Mouse (Mus musculus): Measurements from ENCODE around the gene Jph2.
A peak's percentile ranks its signal among the peaks of the same experiment; 100 is the strongest.

Gene Jph2

GRCm38 (mm10) chr2:163397905-163398304 lies at the start of gene Jph2:
Gene Jph2 (minus strand): TSS chr2:163397993.
- no peak for DNase-seq (ENCODE audit: low read depth, low spot score)

DNA sequence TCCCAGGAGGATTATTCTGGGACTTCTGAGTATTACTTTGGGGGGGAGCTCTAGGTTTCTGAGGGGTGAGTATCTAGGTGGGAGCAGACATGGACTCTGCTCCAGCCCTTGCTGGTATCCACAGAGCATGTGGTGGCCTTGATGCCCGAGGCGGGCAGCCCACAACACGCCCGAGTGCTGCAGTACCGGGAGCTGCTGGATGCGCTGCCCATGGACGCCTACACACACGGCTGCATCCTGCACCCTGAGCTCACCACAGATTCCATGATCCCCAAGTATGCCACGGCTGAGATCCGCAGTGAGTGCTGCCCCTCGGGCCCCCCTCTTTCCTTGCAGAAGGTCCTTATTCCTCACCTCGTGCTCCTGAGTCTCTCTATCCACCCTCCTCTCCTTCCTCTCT lies 49.6 kb upstream of the Jph2 start:
- no peak for DNase-seq (ENCODE audit: low read depth, low spot score)

DNA sequence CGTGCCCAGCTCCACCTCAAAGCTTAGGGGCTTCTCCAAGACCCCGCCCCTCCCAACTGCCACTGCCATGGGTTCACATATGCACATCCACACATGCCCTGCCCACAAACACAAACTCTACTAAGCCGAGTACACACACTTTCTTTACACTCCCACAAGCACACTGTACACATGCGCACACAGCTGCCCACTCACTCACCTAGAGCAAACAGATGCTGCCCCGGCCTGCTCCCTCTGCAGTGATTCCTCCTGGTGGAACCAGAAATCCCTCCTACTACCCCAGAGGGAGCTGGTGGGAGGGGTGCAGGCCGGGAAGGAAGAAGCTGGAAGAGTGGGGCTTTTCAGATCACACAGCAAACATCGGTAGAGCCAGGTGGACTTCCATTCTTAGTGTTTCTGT lies 46.2 kb upstream of the Jph2 start:
- no peak for DNase-seq (ENCODE audit: low read depth, low spot score)

- DNase-seq (ENCODE audit: low read depth, low spot score) = no peak
Measured at GRCm38 (mm10) chr2:163443543-163443942, 45.8 kb upstream of the Jph2 start.

DNA sequence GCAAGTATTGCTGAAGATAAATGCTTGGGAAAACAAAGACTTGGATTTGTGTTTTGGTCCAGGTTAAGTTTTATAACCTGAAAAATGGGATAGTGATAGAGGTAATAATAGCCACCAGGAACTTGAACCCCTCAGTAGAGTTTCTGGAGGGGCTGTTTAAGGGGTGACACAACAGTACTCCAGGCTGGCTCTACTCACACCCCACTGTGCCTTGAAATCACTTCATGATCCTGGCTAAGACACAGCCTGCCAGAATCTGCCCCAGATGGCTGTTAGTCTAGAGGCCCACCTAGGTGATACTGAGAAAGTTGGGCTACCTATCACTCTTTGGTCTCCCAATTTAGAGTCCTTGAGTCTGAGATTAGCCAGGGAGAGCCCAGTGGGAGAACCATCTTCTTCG lies 41.7 kb upstream of the Jph2 start:
- no peak for DNase-seq (ENCODE audit: low read depth, low spot score)

DNA sequence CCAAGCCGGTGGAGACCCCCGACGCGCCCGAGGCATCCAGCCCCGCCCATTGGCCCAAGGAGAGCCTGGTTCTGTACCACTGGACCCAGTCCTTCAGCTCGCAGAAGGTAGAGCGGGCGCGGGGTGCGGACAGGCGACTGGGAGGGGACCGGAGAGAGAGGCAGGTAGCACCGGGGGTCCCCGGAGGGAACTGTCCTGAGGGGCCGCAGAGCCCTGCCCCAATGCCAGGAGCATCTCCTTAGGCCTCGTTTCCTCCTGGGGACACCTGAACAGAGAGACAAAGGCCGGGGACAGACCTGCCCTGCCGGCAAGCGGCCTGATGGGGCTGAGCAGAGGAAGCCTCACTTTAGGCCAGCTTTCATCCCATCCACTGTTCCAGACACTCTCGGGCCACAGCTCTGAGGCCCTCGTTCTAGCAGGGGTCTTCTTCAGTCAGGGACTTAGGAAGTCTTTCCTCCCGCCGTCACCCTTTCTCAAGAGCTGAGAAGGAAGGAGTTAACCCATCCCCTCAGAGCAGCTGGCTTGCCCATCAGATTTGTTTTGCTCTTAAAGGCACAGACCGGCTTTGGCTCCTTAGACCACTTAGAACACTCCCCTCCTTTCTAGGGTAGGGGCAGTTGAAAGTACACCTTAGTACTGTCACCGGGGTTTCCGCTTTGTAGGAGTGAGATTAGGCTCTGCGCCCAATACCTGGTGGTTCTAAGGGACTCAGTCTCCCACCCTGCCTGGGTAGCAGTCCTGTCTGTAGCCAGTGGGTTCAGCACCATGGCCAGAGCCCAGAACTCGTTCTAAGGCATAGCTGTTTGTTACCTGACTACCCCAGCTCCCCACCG lies 41.0 kb upstream of the Jph2 start:
- peak; percentile 72 for DNase-seq (ENCODE audit: low read depth, low spot score)

DNA sequence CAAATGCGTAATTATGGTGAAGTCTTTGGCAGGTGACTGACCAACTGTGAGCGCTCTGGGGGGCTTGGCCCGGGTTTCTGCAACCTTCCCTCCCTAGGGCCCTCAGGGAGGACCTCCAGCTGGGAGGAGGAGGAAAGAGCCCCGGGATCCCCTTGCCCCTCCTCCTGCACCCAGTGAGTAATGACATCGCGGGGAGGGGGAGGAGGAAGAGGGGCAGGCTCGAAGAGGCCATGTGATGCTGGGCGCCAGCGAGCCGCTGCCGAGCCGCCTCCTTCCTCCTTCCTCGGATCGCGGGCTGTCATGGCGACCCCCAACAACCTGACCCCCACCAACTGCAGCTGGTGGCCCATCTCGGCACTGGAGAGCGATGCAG lies 40.4 kb upstream of the Jph2 start, which contains the start of gene Gdap1l1:
TSS of gene Gdap1l1 (plus strand) at position 231 of the 373 bp plus-strand sequence.
- no peak for DNase-seq (ENCODE audit: low read depth, low spot score)

- DNase-seq (ENCODE audit: low read depth, low spot score) = peak; percentile 34
Measured at GRCm38 (mm10) chr2:163437800-163438199, 40.0 kb upstream of the Jph2 start.

DNA sequence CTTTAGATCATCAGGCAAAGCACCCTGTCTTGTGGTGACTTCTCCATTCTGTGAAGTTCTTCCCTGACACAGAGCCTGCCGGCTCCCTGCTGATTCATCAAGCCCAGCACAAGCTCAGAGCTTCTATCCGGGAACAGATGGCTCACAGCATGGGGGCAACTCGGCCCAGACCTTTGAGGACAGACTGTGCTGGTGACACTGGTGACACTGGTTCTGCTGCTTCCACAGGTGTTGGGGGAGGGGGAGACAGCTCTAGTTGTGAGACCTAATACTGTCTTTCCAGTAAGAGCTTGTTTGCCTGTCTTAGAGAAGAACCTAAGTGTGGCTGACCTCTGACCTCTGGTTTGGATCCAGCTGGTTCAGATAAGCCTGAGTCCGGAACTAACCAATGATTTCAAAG lies 36.2 kb upstream of the Jph2 start:
- DNase-seq (ENCODE audit: low read depth, low spot score) = peak; percentile 85

GRCm38 (mm10) chr2:163431289-163431688 lies 33.5 kb upstream of the Jph2 start:
- peak; percentile 33 for DNase-seq (ENCODE audit: low read depth, low spot score)

DNA sequence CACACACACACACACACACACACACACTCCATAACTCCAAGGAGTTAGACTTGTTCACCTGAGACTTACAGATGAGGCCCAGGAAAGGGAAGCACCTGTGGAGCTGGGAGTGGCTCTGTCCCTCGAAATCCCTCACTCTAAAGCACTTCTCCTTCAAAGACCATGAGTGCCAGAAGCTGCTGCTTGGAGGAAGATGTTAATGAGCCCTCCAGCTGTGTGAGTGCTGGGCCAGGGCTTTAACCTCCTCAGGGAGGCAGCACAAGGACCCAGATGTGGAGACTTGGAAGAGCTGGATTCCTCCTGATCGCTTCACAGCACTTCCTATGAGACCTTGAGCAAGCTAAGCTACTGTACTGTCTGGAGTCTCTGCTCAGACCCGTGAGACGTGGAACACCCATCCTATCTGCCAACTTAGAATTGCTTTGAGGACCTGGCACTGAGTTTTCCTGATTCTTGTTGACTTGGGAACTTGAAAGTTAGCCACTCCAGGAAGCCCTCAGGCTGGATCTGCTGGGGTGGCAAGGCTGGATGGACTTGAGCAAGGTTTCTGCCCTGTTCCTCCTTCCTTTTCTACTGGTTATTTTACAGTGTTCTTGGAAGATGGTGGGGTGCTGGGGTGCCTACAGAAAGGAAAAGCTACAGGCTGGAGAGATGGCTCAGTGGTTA lies 30.7 kb upstream of the Jph2 start:
- DNase-seq (ENCODE audit: low read depth, low spot score) = peak; percentile 71

DNA sequence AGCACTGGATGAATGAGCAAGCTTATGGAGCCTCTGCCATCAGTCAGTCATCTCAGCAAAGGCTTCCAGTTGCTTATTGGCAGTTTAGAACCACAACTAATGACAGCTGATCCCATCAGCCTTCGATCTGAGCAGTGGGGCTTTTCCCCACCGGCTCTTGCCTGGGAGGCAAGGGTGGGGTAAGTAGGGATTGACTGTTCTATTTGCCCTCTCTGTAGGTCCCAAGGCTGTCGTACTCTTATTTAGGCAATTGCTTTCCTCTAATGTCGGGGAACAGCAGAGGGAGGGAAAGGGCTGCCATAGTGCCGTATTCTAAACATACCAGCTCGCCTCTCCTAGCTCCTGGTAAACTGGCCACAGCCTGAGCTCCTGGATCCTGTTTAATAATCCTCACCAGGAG lies 26.8 kb upstream of the Jph2 start, which contains the start of gene Oser1:
TSS of gene Oser1 (minus strand) at position 101 of the 400 bp plus-strand sequence.
- DNase-seq (ENCODE audit: low read depth, low spot score) = no peak

DNA sequence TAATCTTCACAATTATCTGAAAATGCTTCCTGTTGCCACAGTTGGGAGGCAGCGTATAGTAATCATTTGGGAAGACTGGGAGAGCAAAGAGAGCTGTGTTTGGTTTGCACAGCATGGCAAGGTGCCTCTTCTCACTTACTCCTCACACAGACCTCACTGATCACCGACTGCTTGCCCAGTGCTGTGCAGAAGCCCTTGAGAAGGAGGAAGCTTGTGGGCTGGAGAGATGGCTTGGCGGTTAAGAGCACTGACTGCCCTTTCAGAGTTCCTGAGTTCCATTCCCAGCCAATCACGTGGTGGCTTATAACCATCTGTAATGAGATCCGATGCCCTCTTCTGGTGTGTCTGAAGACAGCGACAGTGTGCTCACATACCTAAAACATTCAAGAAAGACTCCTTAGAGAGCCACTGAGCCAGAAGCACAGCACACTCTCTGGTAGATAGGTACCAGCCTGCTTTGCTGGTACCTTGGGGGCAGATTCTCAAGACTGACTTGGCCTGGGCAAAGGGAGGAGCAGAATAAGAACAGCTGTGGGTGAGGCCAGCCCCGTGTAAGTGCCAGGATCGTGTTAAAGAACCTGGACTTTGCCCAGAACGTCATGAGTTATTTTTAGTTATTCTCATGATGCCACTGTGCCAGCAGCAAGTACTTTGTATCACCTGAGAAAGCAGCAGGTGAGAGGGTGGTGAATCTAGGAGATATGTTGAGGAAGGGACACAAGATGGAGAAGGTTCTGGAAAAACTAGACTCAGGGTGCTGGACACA lies 25.3 kb upstream of the Jph2 start:
- no peak for DNase-seq (ENCODE audit: low read depth, low spot score)

GRCm38 (mm10) chr2:163420366-163420886 lies 22.6 kb upstream of the Jph2 start:
- DNase-seq (ENCODE audit: low read depth, low spot score) = peak; percentile 29

- DNase-seq (ENCODE audit: low read depth, low spot score) = peak; percentile 100
Measured at GRCm38 (mm10) chr2:163419346-163420045, 21.7 kb upstream of the Jph2 start.

- peak; percentile 69 for DNase-seq (ENCODE audit: low read depth, low spot score)
Measured at GRCm38 (mm10) chr2:163418841-163419345, 21.1 kb upstream of the Jph2 start.

DNA sequence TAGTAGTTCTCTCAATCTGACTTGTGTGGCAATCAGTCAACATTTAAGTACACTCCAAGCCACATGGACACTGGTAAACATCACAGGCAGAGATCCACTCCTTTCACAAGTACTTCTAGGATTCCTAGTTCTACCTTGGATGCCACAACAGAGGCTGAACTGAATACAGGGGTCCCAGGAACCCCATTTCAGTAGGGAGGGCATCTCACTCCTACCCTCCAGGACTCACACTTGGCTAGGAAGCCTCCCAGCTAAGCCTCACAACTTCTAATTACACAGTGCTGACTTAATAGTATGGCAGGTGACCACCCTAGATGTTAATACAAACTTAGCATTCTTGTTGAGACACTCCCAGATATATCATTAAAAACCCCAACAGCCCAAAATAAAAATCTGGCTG lies 20.0 kb upstream of the Jph2 start:
- DNase-seq (ENCODE audit: low read depth, low spot score) = no peak

GRCm38 (mm10) chr2:163417026-163417425 lies 19.2 kb upstream of the Jph2 start:
- DNase-seq (ENCODE audit: low read depth, low spot score) = no peak

DNA sequence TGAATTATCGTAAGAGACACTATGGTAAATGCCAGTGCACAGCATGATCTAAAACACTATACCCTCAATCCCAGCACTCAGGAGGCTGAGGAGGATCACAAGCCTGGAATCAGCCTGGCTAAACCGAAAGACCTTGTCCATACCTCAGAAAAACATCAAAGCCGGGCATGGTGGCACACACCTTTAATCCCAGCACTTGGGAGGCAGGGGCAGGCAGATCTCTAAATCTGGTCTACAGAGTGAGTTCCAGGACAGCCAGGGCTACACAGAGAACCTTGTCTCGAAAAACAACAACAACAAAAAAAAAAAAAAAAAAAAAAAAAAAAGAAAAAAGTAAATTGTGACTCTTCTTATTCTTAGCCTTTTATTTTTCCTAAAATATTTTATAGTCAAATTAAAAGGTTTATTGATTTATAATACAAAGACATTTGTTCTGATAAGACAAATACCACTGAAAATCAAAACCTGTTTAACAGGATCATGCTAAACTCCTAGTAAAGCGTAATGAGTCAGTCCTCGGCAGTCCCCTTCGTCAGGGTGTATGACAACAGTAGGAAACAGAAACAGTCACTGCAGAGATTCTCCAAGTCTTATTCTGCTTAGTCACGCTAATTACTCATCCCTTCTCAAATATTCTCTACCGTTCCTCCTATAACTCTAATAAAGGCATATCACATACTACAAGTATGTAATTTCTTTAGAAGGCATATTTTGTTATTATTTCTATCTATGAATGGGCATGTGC lies 15.2 kb upstream of the Jph2 start:
- DNase-seq (ENCODE audit: low read depth, low spot score) = no peak

DNA sequence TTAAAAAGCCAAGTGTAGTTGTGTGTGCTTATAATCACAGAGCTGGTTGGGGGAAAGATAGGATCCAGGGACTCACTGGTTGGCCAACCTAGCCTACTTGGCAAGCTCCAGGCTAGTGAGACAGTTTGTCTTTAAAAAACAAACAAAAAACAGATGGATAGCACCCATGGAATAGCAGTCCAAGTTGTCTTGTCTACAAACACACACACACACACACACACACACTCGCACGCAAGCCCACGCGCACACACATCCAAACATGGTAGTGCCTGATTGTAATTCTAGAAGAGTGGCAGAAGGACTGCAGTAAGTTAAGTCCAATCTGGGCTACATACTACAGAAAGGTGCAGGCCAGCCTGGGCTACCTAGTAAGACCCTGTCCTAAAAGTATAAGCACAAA lies 14.6 kb upstream of the Jph2 start:
- no peak for DNase-seq (ENCODE audit: low read depth, low spot score)
